In genomic region chr1:64917966-64918365, GRCm38 (mm10) we compare ENCODE assay signal across 24 mouse cellular contexts. TPM values are rescaled to one million over a fixed set of nuclear protein-coding genes. Genes with fewer than 3 reads are reported as not detected.
DNase-seq lines count a peak whose midpoint lies in the region; ATAC-seq and TF ChIP-seq lines count a peak whose summit lies in the region.
"Had no signal": no experiment of that assay in that cellular context is flagged by ENCODE, and none has a peak within 500 bp of the region (broad histone marks: within the 10 kb centered on the region; RNA-seq: fewer than 3 reads in every experiment).

No protein-coding gene starts in this region.

- DNase-seq in heart, adult 11 months, result peak; percentile 66
- no peak for DNase-seq in heart, postnatal 36 days
- no peak for DNase-seq in left cerebral cortex, adult 2 months (ENCODE audit: extremely low spot score in 1 of 2, low spot score in 2 of 2)
- no peak for DNase-seq in left cerebral cortex, postnatal 14 days (ENCODE audit: low spot score in 2 of 2)
- peak; percentile 71 for DNase-seq in Muller cell, postnatal 12 days (ENCODE audit: inconsistent ontology term)
- no peak for DNase-seq in right cerebral cortex, postnatal 36 days (ENCODE audit: low spot score in 2 of 2)
- no peak for DNase-seq in kidney, adult 9 months
- DNase-seq: adrenal gland, adult 8-10 months; adrenal gland, postnatal 25 days; B cell, adult 2 months; cerebellum, adult 18-20 months; cerebellum, adult 9-10 months; gastrocnemius, postnatal 14 days; heart, adult 2 months; heart, postnatal 14 days had no signal

- no peak overlapping the region for H3K9ac ChIP-seq in limb, embryonic 13.5 days
- H3K9ac ChIP-seq: forebrain, embryonic 13.5 days; hindbrain, embryonic 12.5 days; hindbrain, embryonic 15.5 days had no signal

- peaks cover 11% of the 10 kb centered on the region for H3K36me3 ChIP-seq in limb, embryonic 13.5 days

- ATAC-seq in limb, embryonic 13.5 days (ENCODE audit: low FRiP score, low read depth), result peak; percentile 24; the same call in 1 of the 2 replicates

- H3K4me3 ChIP-seq in left cerebral cortex, adult 2 months, result no peak overlapping the region
- H3K4me3 ChIP-seq in limb, embryonic 13.5 days, result no peak overlapping the region
- H3K4me3 ChIP-seq: forebrain, embryonic 10.5 days; forebrain, embryonic 13.5 days; heart, embryonic 10.5 days; heart, embryonic 13.5 days; hindbrain, embryonic 12.5 days; hindbrain, embryonic 15.5 days had no signal

- peak overlapping the region; percentile 48 for H3K27ac ChIP-seq in left cerebral cortex, adult 2 months
- H3K27ac ChIP-seq in limb, embryonic 13.5 days, result no peak overlapping the region
- H3K27ac ChIP-seq: forebrain, embryonic 13.5 days; heart, embryonic 10.5 days; heart, embryonic 13.5 days; hindbrain, embryonic 12.5 days; hindbrain, embryonic 15.5 days had no signal

- peaks cover 30% of the 10 kb centered on the region for H3K4me1 ChIP-seq in limb, embryonic 13.5 days
- H3K4me1 ChIP-seq: hindbrain, embryonic 15.5 days had no signal

- no peak overlapping the region for H3K4me2 ChIP-seq in limb, embryonic 13.5 days (replicated peaks)
- H3K4me2 ChIP-seq: forebrain, embryonic 13.5 days; hindbrain, embryonic 12.5 days; hindbrain, embryonic 15.5 days had no signal

- no peak for TF ChIP-seq CTCF in left cerebral cortex, adult 2 months (IDR thresholded peaks at IDR 0.05)

- 57% methylated on average over 7 of the region's 7 CpGs for WGBS in limb, embryonic 13.5 days

- H3K27me3 ChIP-seq in limb, embryonic 13.5 days, result no peaks in the 10 kb centered on the region
- H3K27me3 ChIP-seq: CH12.LX; heart, embryonic 13.5 days had no signal

- H3K9me3 ChIP-seq in limb, embryonic 13.5 days, result no peaks in the 10 kb centered on the region
- H3K9me3 ChIP-seq: forebrain, embryonic 10.5 days; forebrain, embryonic 13.5 days; G1E; heart, embryonic 10.5 days; heart, embryonic 13.5 days; hindbrain, embryonic 12.5 days; hindbrain, embryonic 15.5 days had no signal

- intact Hi-C loops in heart, postnatal 36 days (cut with DNase I), result loop anchor here (5.0 kb wide), 3 partner anchors 69 to 301 kb away; partner anchors contain the start of gene Mettl21a
- intact Hi-C loops in left cerebral cortex, adult 2 months (cut with DNase I), result loop anchor here (2.0 to 5.0 kb wide), 5 partner anchors 66 to 301 kb away; partner anchors contain the start of genes Fzd5 and Mettl21a
- intact Hi-C loops in left cerebral cortex, postnatal 14 days (cut with DNase I), result loop anchor here (2.0 to 10.0 kb wide), 3 partner anchors 181 to 303 kb away; partner anchors contain the start of genes Fzd5 and Mettl21a

RNA-seq across cellular contexts. Expression of gene Plekhm3, which starts 38.7 kb away (rescaled TPM):
- 1 to 10 TPM; 7.5 to 8.6 TPM for total RNA-seq in heart, postnatal 36 days (2021)
- total RNA-seq in left cerebral cortex, adult 2 months (2021), result 10 to 100 TPM; 40.4 to 41.8 TPM
- total RNA-seq in left cerebral cortex, postnatal 14 days (2021), result 10 to 100 TPM; 29.5 to 30.0 TPM
- polyA plus RNA-seq in limb, embryonic 13.5 days (2015; fragmentation: Nextera tagmentation; extraction: Ambion mirVana), result 7.3 and 9.5 TPM in 2 replicates

Comparison
In these comparisons a context has a peak if more than half of its experiments do, and no peak if none do; other contexts are left out.
1. DNase-seq: peak in heart, adult 11 months (single experiment) and Muller cell, postnatal 12 days (single experiment); none in heart, postnatal 36 days (0 of 2), left cerebral cortex, adult 2 months (0 of 2), left cerebral cortex, postnatal 14 days (0 of 2), right cerebral cortex, postnatal 36 days (0 of 2) and kidney, adult 9 months (single experiment).